Mouse (Mus musculus): ENCODE results near the gene Haus4. TPM values are rescaled to one million over a fixed set of nuclear protein-coding genes. Genes with fewer than 3 reads are reported as not detected.

Gene Haus4
- total and polyA plus RNA-seq, 2 experiments from 2014 or later, result 21.2 to 28.9 TPM

DNA sequence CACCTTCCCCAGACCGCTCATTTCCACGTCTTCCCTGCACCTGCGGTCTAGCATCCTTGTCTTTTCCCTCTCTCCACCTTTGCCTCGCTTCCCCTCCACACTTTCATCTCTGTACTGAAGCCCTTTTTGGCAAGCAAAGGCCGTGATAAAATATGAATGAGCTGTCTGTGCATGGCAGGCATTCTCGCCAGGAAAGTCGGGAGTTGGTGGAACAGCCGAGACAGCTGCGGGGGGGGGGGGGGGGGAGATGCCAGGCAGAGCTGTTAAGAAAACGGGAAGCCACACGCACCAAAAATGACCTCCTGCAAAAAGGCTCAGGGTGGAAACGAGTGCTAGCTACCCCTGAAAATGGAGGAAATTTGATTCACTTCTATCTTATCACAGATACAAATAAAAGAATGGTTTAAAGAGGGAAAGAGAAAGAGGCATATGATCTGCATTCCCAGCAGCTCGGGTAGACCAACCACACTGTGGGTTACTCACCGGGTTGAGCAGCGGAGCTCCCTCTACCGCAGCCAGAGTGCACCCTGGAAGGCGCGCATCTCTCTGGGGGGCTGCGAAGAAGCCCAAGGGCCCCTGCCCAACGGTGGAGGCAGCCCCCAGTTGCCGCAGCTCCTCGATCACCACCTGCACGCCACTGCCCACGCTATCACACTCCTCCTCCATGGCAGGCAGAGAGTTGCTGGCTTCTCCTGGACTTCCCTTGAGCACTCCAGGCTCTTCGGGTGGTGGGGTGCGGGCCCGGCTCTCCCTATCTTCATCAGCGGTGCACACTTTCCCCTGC is 40.4 kb upstream of the Haus4 start:
- Histone ChIP-seq H3K9ac (replicated peaks; ENCODE audit: low read length) (no peak overlapping the region), H3K4me2 (ENCODE audit: low read depth, low read length) (no peak overlapping the region), H3K4me3 (ENCODE audit: low read length) (no peak overlapping the region), H3K4me1 (ENCODE audit: insufficient read depth, low read length) (no peaks in the 10 kb centered on the region), H3K27ac (no peak overlapping the region), H3K27me3 (ENCODE audit: insufficient read depth, low read length) (no peaks in the 10 kb centered on the region), H3K36me3 (ENCODE audit: insufficient read depth, low read length) (no peaks in the 10 kb centered on the region), H3K9me3 (ENCODE audit: low read length) (no peaks in the 10 kb centered on the region)
- no peak; the same call in 1 of the 2 replicates for ATAC-seq
- WGBS, result 67% methylated on average over 27 of the region's 28 CpGs
- DNase-seq (ENCODE audit: low spot score), result no peak
- TF ChIP-seq CTCF (IDR thresholded peaks at IDR 0.05; ENCODE audit: low read depth), result no peak

- no peaks in the 10 kb centered on the region for H3K9me3 ChIP-seq (ENCODE audit: low read length)
- H3K4me3 ChIP-seq (ENCODE audit: low read length), result no peak overlapping the region
- no peak for DNase-seq (ENCODE audit: low spot score)
- H3K9ac ChIP-seq (replicated peaks; ENCODE audit: low read length), result no peak overlapping the region
- peak; percentile 47 for TF ChIP-seq CTCF (IDR thresholded peaks at IDR 0.05; ENCODE audit: low read depth)
- 90% methylated on average over 3 of the region's 3 CpGs for WGBS
- no peak overlapping the region for H3K27ac ChIP-seq
- H3K36me3 ChIP-seq (ENCODE audit: insufficient read depth, low read length), result no peaks in the 10 kb centered on the region
- H3K4me1 ChIP-seq (ENCODE audit: insufficient read depth, low read length), result no peaks in the 10 kb centered on the region
- H3K4me2 ChIP-seq (ENCODE audit: low read depth, low read length), result no peak overlapping the region
- ATAC-seq, result no peak
- H3K27me3 ChIP-seq (ENCODE audit: insufficient read depth, low read length), result no peaks in the 10 kb centered on the region
Observed at GRCm38 (mm10) chr14:54594055-54594454, 39.6 kb upstream of the Haus4 start.

DNA sequence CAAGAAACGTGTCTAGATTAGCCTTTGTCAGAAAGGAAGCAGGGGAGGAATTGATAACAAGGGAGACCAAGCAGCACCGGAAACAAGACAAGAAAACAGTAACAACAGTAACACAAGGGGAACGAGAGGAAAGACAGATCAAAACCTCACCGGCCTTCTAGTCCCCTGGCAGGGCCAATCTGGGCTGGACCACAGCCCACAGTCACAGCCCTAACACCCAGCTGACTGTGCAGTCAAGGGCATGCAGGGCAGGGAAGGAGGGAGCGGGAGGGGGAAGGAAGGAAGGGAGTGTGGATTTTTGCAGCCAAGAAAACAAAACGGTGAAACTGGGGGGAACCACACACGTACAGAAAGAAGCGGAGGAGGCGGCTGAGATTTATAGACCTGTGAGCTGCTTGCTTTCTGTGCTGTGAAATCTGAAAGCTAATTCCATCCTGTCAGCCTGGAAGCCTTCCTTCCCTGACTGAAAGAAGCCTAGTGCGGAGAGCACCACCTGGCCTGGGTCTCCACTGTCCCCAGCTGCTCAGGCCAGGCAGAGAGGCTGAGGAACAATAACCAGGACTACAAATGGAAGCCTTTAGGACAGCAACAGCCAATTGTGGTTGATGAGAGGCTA is 38.0 kb upstream of the Haus4 start:
- Histone ChIP-seq H3K4me1 (ENCODE audit: insufficient read depth, low read length) (no peaks in the 10 kb centered on the region), H3K4me2 (ENCODE audit: low read depth, low read length) (no peak overlapping the region), H3K9ac (replicated peaks; ENCODE audit: low read length) (no peak overlapping the region), H3K9me3 (ENCODE audit: low read length) (no peaks in the 10 kb centered on the region), H3K4me3 (ENCODE audit: low read length) (no peak overlapping the region), H3K36me3 (ENCODE audit: insufficient read depth, low read length) (no peaks in the 10 kb centered on the region), H3K27me3 (ENCODE audit: insufficient read depth, low read length) (no peaks in the 10 kb centered on the region), H3K27ac (peak overlapping the region; percentile 73)
- TF ChIP-seq CTCF (IDR thresholded peaks at IDR 0.05; ENCODE audit: low read depth), result no peak
- DNase-seq (ENCODE audit: low spot score), result no peak
- 43% methylated on average over 10 of the region's 10 CpGs for WGBS
- ATAC-seq, result peak; percentile 65

DNA sequence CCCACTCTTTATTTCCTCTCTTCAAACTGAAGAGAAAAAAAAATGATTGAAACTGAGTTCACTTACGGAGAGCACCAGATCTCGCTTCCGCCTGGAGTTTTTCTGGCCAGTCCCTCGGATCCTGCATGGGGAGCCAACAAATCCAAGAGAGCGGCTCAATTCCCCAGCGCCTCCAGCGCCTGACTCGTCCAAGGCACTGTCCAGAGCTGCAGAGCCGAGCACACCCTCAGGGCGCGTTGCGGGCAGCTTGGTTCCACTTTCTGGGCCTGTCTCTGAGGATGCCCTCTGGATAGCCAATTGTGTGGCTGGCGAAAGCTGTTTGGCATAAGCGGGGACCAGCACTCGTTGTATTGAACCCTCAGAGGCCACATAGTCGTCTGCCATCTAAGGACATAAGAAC is 36.6 kb upstream of the Haus4 start:
- 91% methylated on average over 16 of the region's 16 CpGs for WGBS
- Histone ChIP-seq H3K27me3 (ENCODE audit: insufficient read depth, low read length) (no peaks in the 10 kb centered on the region), H3K36me3 (ENCODE audit: insufficient read depth, low read length) (no peaks in the 10 kb centered on the region), H3K9ac (replicated peaks; ENCODE audit: low read length) (no peak overlapping the region), H3K4me1 (ENCODE audit: insufficient read depth, low read length) (no peaks in the 10 kb centered on the region), H3K4me2 (ENCODE audit: low read depth, low read length) (no peak overlapping the region), H3K27ac (no peak overlapping the region), H3K9me3 (ENCODE audit: low read length) (no peaks in the 10 kb centered on the region), H3K4me3 (ENCODE audit: low read length) (no peak overlapping the region)
- ATAC-seq (no peak), DNase-seq (ENCODE audit: low spot score) (no peak)
- TF ChIP-seq CTCF (IDR thresholded peaks at IDR 0.05; ENCODE audit: low read depth), result no peak

DNA sequence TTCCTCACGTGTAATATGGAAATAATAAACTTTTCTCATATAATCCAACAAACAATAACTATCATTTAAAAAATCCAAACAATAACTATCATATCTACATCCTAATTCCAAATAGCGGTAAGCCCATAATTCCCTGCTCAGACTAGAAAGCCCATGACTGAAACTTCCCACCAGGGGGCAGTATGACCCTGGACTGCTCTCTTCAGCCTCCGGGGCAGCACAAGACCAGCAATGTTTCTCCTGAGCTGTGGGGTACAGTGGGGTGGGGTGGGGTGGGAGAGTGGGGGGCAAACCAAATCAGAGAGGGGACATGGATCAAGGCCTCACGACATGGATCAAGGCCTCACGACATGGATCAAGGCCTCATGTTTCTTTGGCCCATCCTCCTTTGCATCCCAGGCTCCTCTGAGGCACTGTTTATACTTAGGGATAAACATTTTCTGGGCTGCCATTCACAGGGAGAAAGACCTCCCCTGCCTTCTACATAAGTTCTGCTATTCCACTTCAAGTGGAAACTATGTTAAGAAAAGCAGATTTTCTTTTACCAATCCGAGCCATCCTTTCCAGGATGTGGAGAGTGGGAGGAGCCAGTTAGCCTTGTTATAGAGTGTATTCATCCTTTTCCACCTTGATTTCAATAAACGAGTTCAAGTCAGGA is 29.4 kb upstream of the Haus4 start:
- 0 out of 2 replicates have a peak, but pooled peaks have one; percentile 62 for ATAC-seq
- no peak overlapping the region for H3K27ac ChIP-seq
- no peak overlapping the region for H3K9ac ChIP-seq (replicated peaks; ENCODE audit: low read length)

GRCm38 (mm10) chr14:54582536-54582935 is 28.1 kb upstream of the Haus4 start:
- no peak overlapping the region for H3K4me2 ChIP-seq (ENCODE audit: low read depth, low read length)
- H3K4me3 ChIP-seq (ENCODE audit: low read length), result no peak overlapping the region
- DNase-seq (ENCODE audit: low spot score) (no peak), ATAC-seq (no peak)
- no peak overlapping the region for H3K27ac ChIP-seq
- no peaks in the 10 kb centered on the region for H3K27me3 ChIP-seq (ENCODE audit: insufficient read depth, low read length)
- no peak for TF ChIP-seq CTCF (IDR thresholded peaks at IDR 0.05; ENCODE audit: low read depth)
- WGBS, result 94% methylated on average over 9 of the region's 9 CpGs
- no peaks in the 10 kb centered on the region for H3K9me3 ChIP-seq (ENCODE audit: low read length)
- H3K4me1 ChIP-seq (ENCODE audit: insufficient read depth, low read length), result no peaks in the 10 kb centered on the region
- no peaks in the 10 kb centered on the region; the same call in 1 of the 2 replicates for H3K36me3 ChIP-seq (ENCODE audit: insufficient read depth, low read length)
- H3K9ac ChIP-seq (replicated peaks; ENCODE audit: low read length), result no peak overlapping the region

More for the DNA sequence above, 29.4 kb upstream of the Haus4 start:
- 44% methylated on average over 7 of the region's 7 CpGs for WGBS
- Histone ChIP-seq H3K4me3 (ENCODE audit: low read length) (no peak overlapping the region), H3K4me2 (ENCODE audit: low read depth, low read length) (no peak overlapping the region), H3K4me1 (ENCODE audit: insufficient read depth, low read length) (no peaks in the 10 kb centered on the region), H3K27me3 (ENCODE audit: insufficient read depth, low read length) (no peaks in the 10 kb centered on the region), H3K36me3 (ENCODE audit: insufficient read depth, low read length) (no peaks in the 10 kb centered on the region; the same call in 1 of the 2 replicates), H3K9me3 (ENCODE audit: low read length) (no peaks in the 10 kb centered on the region)
- DNase-seq (ENCODE audit: low spot score), result peak; percentile 76
- TF ChIP-seq CTCF (IDR thresholded peaks at IDR 0.05; ENCODE audit: low read depth), result peak; percentile 74
